Mouse (Mus musculus) urinary bladder, postnatal 36 days (tissue): ENCODE results near the gene Lonrf2.
A peak's percentile ranks its signal among the peaks of the same experiment; 100 is the strongest.

Experiments
- DNase-seq, 2 experiments: peaks; one replicate each; pipeline ENCODE4 v3.0.0; 2022; ENCODE audit warnings: low spot score in 2 of 2, mixed read lengths in 1 of 2

The Lonrf2 gene

DNA sequence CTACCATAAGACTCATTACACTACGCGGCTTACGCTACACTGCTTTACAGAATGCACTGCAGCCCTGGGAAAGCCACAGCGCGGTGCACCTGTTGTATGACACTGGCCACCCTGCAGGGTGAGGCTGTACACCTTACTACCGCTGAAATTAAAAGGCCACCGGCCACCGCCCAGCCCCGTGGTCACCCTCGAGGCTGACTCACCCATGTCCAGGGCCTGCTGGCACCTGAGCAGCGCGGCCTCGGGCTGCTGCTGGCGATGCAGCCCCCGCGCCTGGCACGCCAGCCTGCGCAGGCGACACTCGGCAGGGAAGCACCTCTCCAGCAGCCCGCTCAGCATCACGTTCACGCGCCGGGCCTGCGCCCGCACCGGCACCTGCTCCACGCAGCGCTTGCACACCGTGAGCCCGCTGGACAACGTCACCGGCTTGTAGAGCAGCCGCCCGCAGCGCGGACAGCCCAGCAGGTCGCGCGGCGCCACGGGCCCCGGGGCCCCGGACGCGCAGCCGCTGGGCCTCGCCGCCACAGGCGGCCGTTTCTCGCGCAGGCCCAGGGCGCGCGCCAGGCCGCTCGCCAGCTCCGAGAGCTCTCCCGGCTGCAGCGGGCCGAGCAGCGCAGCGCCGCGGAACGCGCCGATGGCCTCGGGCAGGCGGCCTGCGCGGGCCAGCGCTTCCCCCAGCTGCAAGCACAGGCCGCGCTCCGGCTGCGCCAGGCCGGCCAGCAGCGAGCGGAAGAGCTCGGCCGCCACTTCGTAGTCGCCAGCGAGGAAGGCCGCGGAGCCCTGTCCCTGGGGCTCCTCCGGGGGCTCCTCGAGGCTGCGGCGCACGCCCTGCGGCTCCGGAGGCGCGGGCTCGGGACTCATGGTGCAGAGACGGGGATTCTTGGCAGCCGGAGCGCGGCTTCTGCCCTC, 689 bp downstream of the Lonrf2 start:
- DNase-seq = peak; percentile 12 to 13

DNA sequence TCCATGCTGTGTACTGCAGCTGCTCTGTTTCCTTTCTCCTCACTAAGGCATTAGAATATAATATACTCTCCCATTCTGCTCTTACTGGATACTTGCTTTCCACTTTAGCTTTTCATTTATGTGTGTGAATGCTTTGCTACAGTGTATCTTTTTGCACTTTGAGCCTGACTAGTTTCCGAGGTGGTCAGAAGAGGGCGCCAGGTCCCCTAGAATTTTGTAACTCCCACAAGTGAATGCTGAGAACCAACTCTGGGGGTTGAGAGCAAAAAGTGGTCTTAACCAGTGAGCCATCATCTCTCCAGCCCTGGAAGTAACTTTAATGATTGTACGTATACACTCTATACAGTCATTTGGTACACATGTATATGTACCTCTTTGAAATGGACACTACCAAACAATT, 1.6 kb downstream of the Lonrf2 start:
- peak in 1 of 2 experiments; percentile 8 for DNase-seq

DNA sequence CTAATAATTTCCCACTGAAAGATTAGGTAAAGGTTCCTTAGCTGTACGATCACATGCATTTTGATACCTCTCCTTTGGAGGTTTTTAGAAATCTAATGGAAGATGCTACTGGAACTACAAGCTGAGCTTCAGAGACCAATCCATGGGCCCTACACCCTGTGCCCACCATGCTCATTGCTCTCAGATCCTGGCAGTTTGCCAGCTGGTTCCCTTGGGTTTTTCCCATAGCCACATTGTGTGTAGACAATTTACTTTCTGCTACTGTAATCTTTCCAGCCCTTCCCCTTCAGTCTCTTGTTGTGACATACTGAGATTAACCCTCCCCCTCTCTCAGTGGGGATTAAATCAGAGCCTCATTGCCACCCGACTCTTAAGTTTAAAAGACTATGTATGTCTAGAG, 11.6 kb downstream of the Lonrf2 start:
- DNase-seq = no peak

DNA sequence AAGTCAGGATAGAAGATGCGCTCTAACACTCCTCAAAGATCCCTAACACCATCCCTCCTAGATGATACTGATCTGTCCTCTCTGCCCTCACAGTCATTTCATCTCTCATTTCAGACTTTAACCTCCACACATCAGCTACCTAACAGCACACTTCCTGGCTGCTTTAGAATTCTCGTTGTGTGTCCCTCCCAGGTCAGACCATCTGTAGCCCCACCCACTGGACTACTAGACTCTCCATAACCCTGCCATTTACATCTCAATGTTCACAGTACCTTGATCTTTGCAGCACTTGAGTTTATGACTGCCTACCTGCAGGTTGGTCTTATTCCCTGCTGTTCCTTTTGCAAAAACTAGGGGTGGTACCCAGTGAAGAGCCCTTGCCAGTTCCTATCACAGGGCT, 12.7 kb downstream of the Lonrf2 start:
- DNase-seq = no peak

DNA sequence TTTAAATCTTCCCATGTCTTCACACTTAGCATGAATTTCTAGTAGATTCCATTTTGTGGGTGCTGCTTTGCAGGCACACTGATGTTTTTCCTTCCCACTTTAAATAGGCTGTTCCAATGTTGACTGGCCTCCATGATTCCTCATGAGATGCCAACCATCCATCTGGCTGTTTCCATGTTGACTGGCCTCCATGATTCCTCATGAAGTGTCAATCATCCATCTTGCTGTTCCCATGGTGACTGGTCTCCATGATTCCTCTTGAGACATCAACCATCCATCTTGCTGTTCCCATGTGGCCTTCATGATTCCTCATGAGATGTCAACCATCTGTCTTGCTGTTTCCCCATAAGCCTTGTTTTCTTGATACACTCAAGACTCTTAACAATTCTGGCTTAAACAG, 16.8 kb downstream of the Lonrf2 start:
- DNase-seq = no peak

DNA sequence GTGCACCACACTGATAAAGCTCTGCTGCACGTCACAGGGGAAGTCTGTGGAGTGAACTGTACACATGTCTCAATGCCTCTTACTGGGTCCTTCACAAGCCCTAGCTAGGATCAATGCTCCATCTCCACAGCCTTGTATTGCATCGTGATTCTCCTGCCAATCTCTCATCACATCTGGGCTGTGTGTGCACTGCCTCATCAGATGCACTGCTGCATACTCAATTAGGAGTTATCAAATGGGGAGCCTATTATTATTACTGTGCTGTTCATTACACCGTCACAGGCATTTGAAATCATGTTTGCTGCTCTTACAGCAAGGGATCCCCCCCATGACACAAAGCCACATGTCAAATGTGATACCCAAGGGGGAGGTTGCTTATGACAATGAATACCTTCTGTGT, 18.8 kb downstream of the Lonrf2 start:
- DNase-seq = no peak

DNA sequence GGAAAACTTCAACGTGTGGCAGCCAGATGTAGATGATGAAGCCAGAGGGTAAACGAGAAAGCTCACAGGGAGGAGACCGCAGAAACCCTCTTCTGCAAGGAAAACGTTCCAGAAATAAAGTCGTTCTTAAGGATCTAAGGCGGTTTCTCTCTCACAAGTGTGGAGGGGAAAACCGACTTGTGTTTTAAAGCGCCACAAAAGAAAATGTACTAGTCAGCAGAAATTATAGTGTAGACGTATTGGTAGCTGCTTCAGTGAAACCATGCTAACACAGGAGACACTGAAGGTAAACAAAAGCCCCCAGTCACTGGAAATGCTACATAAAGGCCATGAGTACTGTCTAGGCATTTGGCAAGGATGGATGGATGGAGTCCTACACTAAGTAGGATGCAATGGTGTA, 19.2 kb downstream of the Lonrf2 start:
- DNase-seq = no peak

DNA sequence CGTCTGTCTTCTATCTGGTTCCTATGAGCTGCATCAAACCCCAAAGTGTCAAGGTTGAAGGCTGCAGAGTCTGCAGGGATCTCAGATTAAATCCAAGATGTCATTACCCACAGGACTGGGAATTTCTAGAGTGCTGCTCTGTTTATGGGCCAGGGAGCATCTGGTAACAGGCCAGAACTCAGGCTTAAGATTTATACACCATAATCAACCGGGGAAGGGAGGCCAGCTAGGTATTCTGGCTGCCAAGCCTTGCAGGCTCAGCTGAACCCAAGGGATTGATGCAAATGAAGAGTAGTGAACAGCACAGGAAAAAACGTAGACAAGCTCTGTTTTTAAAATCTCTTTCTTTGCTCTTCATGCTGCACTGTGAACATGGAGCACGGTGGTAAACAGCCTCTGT, 20.2 kb downstream of the Lonrf2 start:
- DNase-seq = no peak

DNA sequence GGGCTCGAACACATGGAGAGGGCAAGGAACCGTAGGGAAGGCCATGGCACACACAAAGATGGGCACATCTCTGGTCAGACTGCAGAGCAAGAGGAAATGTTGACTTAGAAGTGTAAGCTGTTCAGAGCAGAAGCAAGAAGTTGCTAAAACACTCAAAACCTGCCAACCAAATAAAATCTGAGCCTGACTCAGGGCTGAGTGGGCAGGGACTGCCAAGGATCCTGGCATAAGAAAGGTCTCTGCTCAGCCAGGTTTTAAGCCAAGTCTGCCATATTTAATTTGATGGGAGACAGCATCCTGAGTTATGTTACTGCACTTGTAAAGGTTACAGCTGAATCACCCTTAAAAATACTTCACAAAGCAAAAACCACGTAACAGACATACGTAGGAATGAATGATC, 29.4 kb downstream of the Lonrf2 start:
- no peak for DNase-seq

DNA sequence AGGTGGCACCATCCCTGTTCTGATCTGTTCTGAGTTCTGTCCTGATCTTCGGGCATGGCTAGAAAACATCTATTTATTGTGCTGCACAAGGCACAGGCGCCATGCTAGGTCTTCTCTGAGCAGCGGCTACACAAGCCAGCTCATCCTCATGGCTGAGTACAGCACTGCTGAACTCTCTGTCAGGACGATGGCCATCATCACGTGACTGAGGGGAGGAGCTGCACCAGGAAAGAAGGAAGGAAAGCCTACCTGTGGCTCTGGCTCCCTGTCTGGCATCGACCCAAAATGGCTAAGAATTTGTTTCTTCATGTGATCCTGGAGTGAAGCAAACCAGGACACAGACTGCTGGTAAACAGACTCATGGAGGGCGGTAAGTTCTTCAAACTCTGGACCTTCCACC, 36.1 kb downstream of the Lonrf2 start:
- DNase-seq = no peak

DNA sequence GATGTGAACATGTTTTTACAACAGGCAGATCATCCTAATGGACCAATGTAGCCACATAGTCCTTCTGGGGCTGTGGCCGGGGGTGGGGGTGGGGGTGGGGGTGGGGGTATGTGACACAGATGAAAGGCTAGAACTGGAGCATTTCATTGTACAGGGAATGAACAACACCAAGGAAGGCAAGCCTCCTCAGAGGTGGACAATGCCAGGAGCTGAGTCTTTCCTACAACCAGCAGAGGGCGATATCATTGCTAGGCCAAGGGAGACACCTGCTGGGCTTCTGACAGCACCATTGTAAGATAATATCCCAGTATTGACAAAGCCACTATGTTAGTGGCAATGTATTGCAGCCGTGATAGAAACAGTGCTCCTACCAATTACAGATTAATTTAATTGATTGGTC, 37.2 kb downstream of the Lonrf2 start:
- DNase-seq = peak in 1 of 2 experiments; percentile 10

DNA sequence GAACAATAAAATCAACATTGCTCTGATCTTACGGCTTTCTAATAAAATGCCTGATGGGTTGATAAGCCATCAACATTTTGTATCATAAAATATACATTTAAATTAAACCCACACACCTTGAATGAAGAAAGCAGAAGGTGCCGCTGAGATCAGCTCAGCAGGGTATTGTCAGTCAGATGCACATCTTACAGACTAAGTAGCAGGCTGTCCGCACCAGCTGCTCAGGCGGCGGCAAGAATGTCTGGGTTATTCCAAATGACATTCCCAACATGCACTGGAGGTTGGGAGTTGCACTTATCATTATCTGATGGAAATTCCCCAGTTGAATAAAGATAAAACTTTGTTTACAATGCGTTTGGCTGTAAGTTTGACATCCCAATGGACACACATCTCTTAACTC, 39.6 kb downstream of the Lonrf2 start:
- no peak for DNase-seq

DNA sequence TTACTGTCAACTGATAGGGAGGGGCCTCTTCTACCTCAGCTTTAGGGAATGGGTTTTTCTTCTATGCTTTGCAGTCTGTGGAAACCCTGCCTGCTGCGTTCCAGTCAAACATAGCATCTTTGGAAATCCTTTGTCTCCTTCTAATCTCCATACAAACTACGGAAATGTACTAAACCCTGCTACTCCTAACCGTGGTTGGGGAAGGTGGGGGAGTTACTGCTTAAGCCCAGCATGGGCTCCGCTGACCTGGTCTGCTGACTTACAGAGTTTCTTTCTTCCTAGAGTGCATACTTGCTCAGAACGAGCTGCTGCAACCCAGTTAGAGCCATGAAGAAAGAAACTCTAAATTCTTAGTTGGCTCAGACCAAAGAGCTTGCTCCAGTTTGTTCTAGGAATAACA, 41.0 kb downstream of the Lonrf2 start:
- DNase-seq = no peak

DNA sequence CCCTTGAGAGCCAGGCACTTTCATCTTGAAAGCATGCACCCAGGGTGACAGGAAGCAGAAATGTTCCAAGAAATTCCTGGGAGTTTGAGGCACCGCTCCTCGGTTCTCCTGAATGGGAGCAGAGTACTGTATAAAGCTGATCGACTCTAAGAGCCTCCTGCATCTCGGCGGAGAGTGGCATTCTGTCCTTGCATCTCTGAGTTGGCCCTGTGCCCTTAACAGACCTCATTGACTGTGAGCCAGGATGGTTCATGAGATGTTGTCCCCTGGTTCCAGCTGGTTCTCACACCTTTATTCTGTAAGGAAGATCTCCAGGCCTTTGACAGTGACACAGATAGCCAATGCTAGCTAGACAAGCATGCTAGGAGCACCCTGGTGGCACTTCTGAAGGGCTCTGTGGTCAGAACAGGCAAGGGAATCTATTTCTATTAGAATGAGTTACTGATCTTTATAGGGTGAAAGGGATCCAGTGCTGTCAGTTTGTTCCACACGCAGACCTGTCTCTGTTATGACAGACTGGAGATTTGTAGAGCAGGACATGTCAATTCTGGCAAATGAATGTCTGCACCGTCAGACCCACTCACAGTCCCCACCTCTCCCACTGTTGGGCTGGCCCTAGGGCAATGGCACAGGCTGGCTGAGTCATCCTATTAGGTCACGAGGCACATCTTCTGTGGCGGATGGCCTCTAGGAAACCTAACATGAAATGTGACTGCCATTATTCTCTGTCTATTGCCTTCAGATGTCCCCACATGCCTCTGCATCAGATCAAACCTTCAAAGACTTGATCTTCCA, 45.3 kb downstream of the Lonrf2 start:
- DNase-seq = no peak

DNA sequence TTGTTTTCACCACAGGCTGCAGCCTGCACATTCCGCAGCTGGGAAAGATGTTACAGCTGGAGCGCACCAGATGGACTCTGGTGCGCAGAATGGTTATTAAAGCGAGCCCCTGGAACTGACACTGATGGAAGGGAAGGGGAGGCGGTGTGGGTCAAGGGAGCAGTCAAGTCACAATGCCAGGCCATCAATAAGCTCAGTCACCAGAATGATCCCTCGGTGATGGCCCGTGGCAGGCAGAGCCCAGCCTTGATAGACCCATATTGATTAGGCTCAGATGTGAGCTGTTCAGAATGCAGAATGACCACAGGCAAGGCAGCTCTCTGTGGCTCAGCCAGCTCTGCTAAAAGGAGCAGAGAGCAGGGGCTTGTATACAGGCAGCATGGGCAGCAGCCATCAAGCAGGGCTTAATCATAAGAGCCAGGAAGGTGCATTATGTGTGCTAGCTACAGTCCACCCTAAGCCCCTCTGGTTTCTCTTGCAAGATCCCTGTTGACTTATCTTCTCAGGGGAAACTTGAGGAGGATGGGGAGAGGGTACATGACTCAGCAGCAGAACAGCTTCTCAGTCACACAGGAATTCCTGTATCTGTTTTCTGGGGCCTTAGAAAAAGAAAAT, 46.4 kb downstream of the Lonrf2 start:
- DNase-seq = no peak

DNA sequence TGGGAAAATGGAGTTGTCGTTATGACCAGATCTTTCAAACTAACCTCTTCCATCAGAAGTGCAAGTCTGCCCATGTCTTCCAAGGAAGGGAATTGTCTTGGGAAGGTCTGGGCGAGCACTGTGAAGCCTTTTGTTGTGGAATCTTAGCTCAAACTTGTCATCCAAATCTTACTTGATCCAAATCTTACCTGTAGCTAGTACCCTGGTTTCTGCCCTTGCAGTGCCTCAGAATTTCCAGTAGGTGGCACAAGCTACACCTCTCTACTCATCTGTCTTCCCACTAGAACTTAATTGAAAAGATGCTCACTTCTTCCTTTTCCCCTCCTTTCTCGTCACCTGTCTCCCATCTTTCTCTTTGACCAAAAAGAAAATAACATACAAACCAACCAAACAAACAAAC, 47.6 kb downstream of the Lonrf2 start:
- DNase-seq = no peak

DNA sequence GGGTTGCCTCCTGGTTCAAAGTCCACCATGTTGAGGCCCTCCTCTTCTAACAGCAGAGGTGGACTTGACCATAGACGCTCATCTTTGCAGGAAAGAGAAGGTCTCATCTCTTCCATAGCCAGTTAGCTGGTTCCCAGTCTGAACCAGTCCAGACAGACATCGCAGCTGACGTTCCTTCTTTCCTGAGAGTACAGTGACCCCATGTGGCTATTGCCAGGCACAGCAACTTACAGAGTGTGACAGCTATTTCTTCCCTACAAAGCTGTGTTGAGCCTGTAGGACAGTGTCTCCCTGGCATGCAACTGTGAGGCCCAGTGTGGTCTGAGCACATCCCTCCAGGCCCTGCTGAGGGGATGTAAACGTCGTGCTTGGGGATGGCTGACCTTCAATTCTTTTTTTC, 49.1 kb downstream of the Lonrf2 start:
- peak; percentile 29 to 48 for DNase-seq

DNA sequence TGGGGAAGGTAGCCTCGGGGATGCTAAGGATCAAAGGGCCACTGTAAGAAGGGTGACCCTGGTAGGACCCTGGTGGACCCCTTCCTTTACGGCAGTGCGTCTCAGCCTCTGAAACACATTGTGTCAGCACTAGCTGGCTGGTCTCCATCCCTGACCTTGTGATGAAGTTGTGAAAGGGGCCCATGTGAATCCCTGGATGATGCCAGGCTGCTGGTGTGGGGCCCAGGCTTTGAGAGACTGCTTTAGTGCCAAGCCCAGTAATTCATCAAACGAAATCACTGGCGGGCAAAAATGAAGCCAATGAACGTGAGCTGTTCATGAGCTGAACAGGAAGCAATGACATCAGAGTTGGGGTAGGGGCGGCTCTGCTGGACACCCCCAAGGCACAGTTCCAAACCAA, 50.2 kb downstream of the Lonrf2 start:
- DNase-seq = peak in 1 of 2 experiments; percentile 24

DNA sequence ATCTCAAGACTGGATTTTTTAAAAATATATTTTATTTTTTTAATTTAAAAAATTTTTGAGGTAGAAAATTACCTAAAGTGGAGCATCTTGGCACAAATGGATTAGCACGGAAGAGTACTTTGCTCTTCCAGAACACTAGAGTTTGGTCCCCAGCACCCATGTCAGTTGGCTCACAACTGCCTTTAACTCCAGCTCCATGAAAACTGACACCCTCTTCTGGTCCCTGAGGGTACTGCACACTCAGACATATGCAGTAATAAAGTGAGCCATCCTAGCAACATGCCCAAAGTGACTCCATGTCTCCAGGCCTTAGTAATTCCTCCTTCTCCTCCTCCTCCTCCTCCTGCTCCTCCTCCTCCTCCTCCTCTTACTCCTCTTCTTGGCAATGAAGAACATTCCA, 58.2 kb downstream of the Lonrf2 start:
- no peak for DNase-seq

DNA sequence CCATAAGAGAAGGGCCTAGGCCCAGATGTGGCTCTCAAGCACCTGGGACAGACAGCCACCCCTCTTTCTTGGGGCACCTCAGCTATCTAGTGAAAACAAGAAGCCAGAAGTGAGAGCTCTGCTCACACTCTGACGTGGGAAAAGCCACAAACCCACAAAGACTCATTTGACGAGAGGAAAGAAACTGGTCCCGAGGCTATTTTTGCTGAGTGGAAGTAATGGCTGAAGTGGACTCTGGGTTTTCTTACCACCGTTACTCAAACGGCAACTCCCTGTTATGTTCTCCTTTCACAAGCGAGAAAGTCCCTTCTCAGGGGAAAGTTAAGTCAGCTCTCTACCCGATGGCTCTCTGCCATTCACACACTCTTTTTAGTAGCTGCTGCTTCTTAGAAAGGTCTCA, 59.0 kb downstream of the Lonrf2 start:
- no peak for DNase-seq

DNA sequence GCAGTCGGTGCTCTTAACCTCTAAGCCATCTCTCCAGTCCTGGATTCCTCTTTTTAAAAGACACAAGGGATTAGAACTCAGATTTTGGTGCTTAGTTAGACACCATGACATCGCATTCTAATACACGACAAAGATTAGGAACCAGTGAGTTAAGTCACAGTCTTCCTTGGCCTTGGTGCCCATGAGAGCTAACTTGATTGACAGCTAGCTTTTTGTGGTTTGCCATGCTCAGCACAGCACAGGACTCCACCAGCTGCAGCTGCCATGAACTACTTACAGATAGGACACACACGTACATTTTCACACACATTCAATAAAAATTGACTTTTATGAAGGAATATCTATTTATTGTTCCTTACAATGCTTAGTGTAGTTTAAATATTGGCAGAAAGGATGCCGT, 60.8 kb downstream of the Lonrf2 start:
- DNase-seq = no peak

DNA sequence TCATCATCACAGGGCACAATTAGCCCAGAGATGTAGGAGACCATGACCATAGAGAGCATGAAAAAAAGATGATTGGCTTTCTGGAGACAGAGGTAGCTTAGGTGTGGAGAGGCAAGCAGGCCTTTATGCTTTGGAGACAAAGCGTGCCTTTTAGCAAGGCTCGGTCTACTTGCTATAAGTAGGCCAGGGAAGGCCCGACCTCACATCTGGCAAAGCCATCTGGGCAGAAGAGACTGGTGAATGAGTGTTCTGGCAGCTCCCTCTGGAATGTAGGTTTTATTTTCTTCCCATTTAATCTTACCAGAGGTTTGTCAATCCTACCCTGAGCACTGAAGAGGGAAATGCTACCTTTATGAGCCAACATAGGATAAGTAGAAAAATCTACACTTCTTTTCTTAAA, 65.8 kb downstream of the Lonrf2 start:
- DNase-seq = no peak

DNA sequence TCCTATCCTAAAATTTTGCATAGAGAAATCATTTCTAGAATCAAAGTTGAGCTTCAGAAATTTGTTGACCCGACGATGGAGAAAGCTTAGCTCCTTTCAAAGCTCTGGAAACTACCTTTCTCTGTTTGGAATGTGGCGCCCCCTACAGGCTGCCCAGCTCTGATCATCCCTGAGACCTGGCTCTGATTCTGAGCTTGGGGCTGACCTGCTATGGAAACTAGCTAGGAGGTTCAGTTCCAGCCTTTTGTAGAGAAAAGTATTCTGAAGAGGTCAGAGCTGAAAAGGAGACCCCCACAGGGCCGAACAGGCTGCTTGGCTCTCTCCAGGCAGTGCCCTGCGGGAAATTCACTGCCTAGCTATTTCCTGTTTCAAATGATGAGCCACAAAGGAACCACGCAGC, 66.6 kb downstream of the Lonrf2 start:
- DNase-seq = peak; percentile 9 to 17
